Mouse (Mus musculus): ENCODE measurements around the gene Gipc1. TPM values are rescaled to one million over a fixed set of nuclear protein-coding genes. Genes with fewer than 3 reads are reported as not detected.

Gipc1 gene
- polyA plus RNA-seq (2011; ENCODE audit: insufficient read depth, insufficient read length, low read depth, missing spikeins) = 42.5 and 43.7 TPM in 2 replicates

- peak; percentile 89 for TF ChIP-seq POLR2A (IDR thresholded peaks at IDR 0.05; ENCODE audit: insufficient read depth, low read length)
- no peak for TF ChIP-seq CTCF (IDR thresholded peaks at IDR 0.05; ENCODE audit: low read depth, low read length)
- Histone ChIP-seq H3K27ac (ENCODE audit: insufficient read depth, low read length) (peak within 1 kb of the TSS; percentile 85), H3K4me3 (ENCODE audit: low read depth, low read length) (peak within 1 kb of the TSS; percentile 98), H3K9ac (ENCODE audit: low read depth, poor library complexity, severe bottlenecking) (peak within 1 kb of the TSS; percentile 91), H3K4me1 (ENCODE audit: control insufficient read depth, insufficient read depth, low read length) (peaks cover 4% of the 10 kb centered on the region), H3K9me3 (replicated peaks; ENCODE audit: control insufficient read depth, insufficient read depth, low read length, poor library complexity, severe bottlenecking) (no peaks in the 10 kb centered on the region), H3K36me3 (ENCODE audit: control insufficient read depth, insufficient read depth, low read length, poor library complexity, severe bottlenecking) (peaks cover 2% of the 10 kb centered on the region; the same call in 1 of the 2 replicates), H3K27me3 (ENCODE audit: control insufficient read depth, insufficient read depth, low read length, poor library complexity, severe bottlenecking) (no peaks in the 10 kb centered on the region)
Observed at GRCm38 (mm10) chr8:83652030-83652743, at the start of gene Gipc1. Gipc1 (plus strand) TSS chr8:83652677.

GRCm38 (mm10) chr8:83607661-83608397 lies 44.6 kb upstream of the Gipc1 start, which contains the start of the genes Tecr and Dnajb1:
Tecr (minus strand) TSS chr8:83607971.
Dnajb1 (plus strand) TSS chr8:83608193.
- H3K4me3 ChIP-seq (ENCODE audit: low read depth, low read length) = peak within 1 kb of the TSS; percentile 99

GRCm38 (mm10) chr8:83608398-83608829 lies 44.1 kb upstream of the Gipc1 start:
- no peaks in the 10 kb centered on the region for H3K27me3 ChIP-seq (ENCODE audit: control insufficient read depth, insufficient read depth, low read length, poor library complexity, severe bottlenecking)
- peak overlapping the region; percentile 93 for H3K9ac ChIP-seq (ENCODE audit: low read depth, poor library complexity, severe bottlenecking)
- H3K27ac ChIP-seq (ENCODE audit: insufficient read depth, low read length) = peak overlapping the region; percentile 42
- H3K36me3 ChIP-seq (ENCODE audit: control insufficient read depth, insufficient read depth, low read length, poor library complexity, severe bottlenecking) = peaks cover 29% of the 10 kb centered on the region
- H3K9me3 ChIP-seq (replicated peaks; ENCODE audit: control insufficient read depth, insufficient read depth, low read length, poor library complexity, severe bottlenecking) = no peaks in the 10 kb centered on the region
- peaks cover 3% of the 10 kb centered on the region for H3K4me1 ChIP-seq (ENCODE audit: control insufficient read depth, insufficient read depth, low read length)
- TF ChIP-seq EP300 (IDR thresholded peaks at IDR 0.05; ENCODE audit: insufficient read depth, low read depth, low read length) (0 out of 2 replicates have a peak, but pooled peaks have one; percentile 18), CTCF (IDR thresholded peaks at IDR 0.05; ENCODE audit: low read depth, low read length) (no peak)
- H3K4me3 ChIP-seq (ENCODE audit: low read depth, low read length) = peak overlapping the region; percentile 99

More at GRCm38 (mm10) chr8:83607661-83608397, 44.6 kb upstream of the Gipc1 start, which contains the start of the genes Tecr and Dnajb1:
- TF ChIP-seq POLR2A (IDR thresholded peaks at IDR 0.05; ENCODE audit: insufficient read depth, low read length) (peak; percentile 81), EP300 (IDR thresholded peaks at IDR 0.05; ENCODE audit: insufficient read depth, low read depth, low read length) (no peak)
- H3K27me3 ChIP-seq (ENCODE audit: control insufficient read depth, insufficient read depth, low read length, poor library complexity, severe bottlenecking) = no peaks in the 10 kb centered on the region
- peak within 1 kb of the TSS; percentile 78 for H3K27ac ChIP-seq (ENCODE audit: insufficient read depth, low read length)
- H3K36me3 ChIP-seq (ENCODE audit: control insufficient read depth, insufficient read depth, low read length, poor library complexity, severe bottlenecking) = peaks cover 29% of the 10 kb centered on the region
- peaks cover 3% of the 10 kb centered on the region for H3K4me1 ChIP-seq (ENCODE audit: control insufficient read depth, insufficient read depth, low read length)
- no peaks in the 10 kb centered on the region for H3K9me3 ChIP-seq (replicated peaks; ENCODE audit: control insufficient read depth, insufficient read depth, low read length, poor library complexity, severe bottlenecking)
- H3K9ac ChIP-seq (ENCODE audit: low read depth, poor library complexity, severe bottlenecking) = peak within 1 kb of the TSS; percentile 93

GRCm38 (mm10) chr8:83609086-83609485 lies 43.4 kb upstream of the Gipc1 start:
- H3K4me3 ChIP-seq (ENCODE audit: low read depth, low read length) = peak overlapping the region; percentile 99
- TF ChIP-seq CTCF (IDR thresholded peaks at IDR 0.05; ENCODE audit: low read depth, low read length) = no peak
- TF ChIP-seq POLR2A (IDR thresholded peaks at IDR 0.05; ENCODE audit: insufficient read depth, low read length) = no peak
- TF ChIP-seq EP300 (IDR thresholded peaks at IDR 0.05; ENCODE audit: insufficient read depth, low read depth, low read length) = no peak
- peaks cover 3% of the 10 kb centered on the region for H3K4me1 ChIP-seq (ENCODE audit: control insufficient read depth, insufficient read depth, low read length)
- H3K27ac ChIP-seq (ENCODE audit: insufficient read depth, low read length) = no peak overlapping the region
- no peaks in the 10 kb centered on the region for H3K27me3 ChIP-seq (ENCODE audit: control insufficient read depth, insufficient read depth, low read length, poor library complexity, severe bottlenecking)
- no peaks in the 10 kb centered on the region for H3K9me3 ChIP-seq (replicated peaks; ENCODE audit: control insufficient read depth, insufficient read depth, low read length, poor library complexity, severe bottlenecking)
- H3K9ac ChIP-seq (ENCODE audit: low read depth, poor library complexity, severe bottlenecking) = peak overlapping the region; percentile 93
- peaks cover 29% of the 10 kb centered on the region for H3K36me3 ChIP-seq (ENCODE audit: control insufficient read depth, insufficient read depth, low read length, poor library complexity, severe bottlenecking)

- peaks cover 3% of the 10 kb centered on the region for H3K4me1 ChIP-seq (ENCODE audit: control insufficient read depth, insufficient read depth, low read length)
- TF ChIP-seq EP300 (IDR thresholded peaks at IDR 0.05; ENCODE audit: insufficient read depth, low read depth, low read length) (no peak), CTCF (IDR thresholded peaks at IDR 0.05; ENCODE audit: low read depth, low read length) (no peak), POLR2A (IDR thresholded peaks at IDR 0.05; ENCODE audit: insufficient read depth, low read length) (no peak)
- H3K36me3 ChIP-seq (ENCODE audit: control insufficient read depth, insufficient read depth, low read length, poor library complexity, severe bottlenecking) = peaks cover 29% of the 10 kb centered on the region
- H3K9ac ChIP-seq (ENCODE audit: low read depth, poor library complexity, severe bottlenecking) = peak overlapping the region; percentile 93
- no peak overlapping the region for H3K27ac ChIP-seq (ENCODE audit: insufficient read depth, low read length)
- no peaks in the 10 kb centered on the region for H3K27me3 ChIP-seq (ENCODE audit: control insufficient read depth, insufficient read depth, low read length, poor library complexity, severe bottlenecking)
- H3K4me3 ChIP-seq (ENCODE audit: low read depth, low read length) = peak overlapping the region; percentile 99
- H3K9me3 ChIP-seq (replicated peaks; ENCODE audit: control insufficient read depth, insufficient read depth, low read length, poor library complexity, severe bottlenecking) = no peaks in the 10 kb centered on the region
Observed at GRCm38 (mm10) chr8:83609547-83610180, 42.8 kb upstream of the Gipc1 start.

All from ES-Bruce4 (cell line).